Mouse (Mus musculus) small intestine, adult 2 months (tissue): ENCODE measurements around the gene Luc7l2. TPM values are rescaled to one million over a fixed set of nuclear protein-coding genes. Genes with fewer than 3 reads are reported as not detected.

ENCODE experiments used
- H3K27ac ChIP-seq: fragments of 200-500 bp; 2 replicates; pipeline ENCODE4 v1.5.1; 2012; ENCODE audit warnings: low read depth, low read length, control low read depth, inconsistent platforms; ENCODE audit not compliant: insufficient read depth
- H3K27me3 ChIP-seq: fragments of 200-500 bp; 2 replicates; pipeline ENCODE4 v1.6.1; 2012; ENCODE audit warnings: mild to moderate bottlenecking, moderate library complexity, low read length, inconsistent platforms; ENCODE audit not compliant: control insufficient read depth, insufficient read depth
- H3K36me3 ChIP-seq: fragments of 200-500 bp; 2 replicates; pipeline ENCODE4 v1.6.1; 2012; ENCODE audit warnings: mild to moderate bottlenecking, low read length, control low read depth, inconsistent platforms; ENCODE audit not compliant: control insufficient read depth, insufficient read depth
- H3K4me1 ChIP-seq: fragments of 200-500 bp; 2 replicates; pipeline ENCODE4 v1.6.1; 2012; ENCODE audit warnings: low read length, inconsistent platforms, mixed read lengths; ENCODE audit not compliant: control insufficient read depth, insufficient read depth, insufficient read length
- H3K4me3 ChIP-seq: fragments of 200-500 bp; 2 replicates; pipeline ENCODE4 v1.5.1; 2012; ENCODE audit warnings: low read depth, mild to moderate bottlenecking, control low read depth, inconsistent platforms, low read length, moderate library complexity
- CTCF ChIP-seq: fragments of 200-500 bp; IDR thresholded peaks from 2 replicates; pipeline ENCODE4 v1.5.1; 2012; ENCODE audit warnings: low read depth, mild to moderate bottlenecking, control low read depth, inconsistent platforms, low read length, moderate library complexity, mixed read lengths; ENCODE audit not compliant: insufficient replicate concordance, insufficient read length; ENCODE audit errors: extremely low read depth
- POLR2A ChIP-seq: fragments of 200-500 bp; IDR thresholded peaks from 2 replicates; pipeline ENCODE4 v1.6.1; 2012; ENCODE audit warnings: low read depth, mild to moderate bottlenecking, control low read depth, inconsistent platforms, low read length, moderate library complexity
- WGBS: fragments of 180-500 bp; shearing (Covaris S2); methylation state at CpG from one replicate; pipeline ENCODE4 v1.1.7; 2018; 5-methylcytosine and 5-hydroxymethylcytosine counted together
- polyA plus RNA-seq: library from polyadenylated mRNA; depleted of rRNA; stranded (reverse); fragments of >200 nt; gene quantifications from 2 replicates; pipeline ENCODE4 v1.2.3, GENCODE M21; 2012

Luc7l2 gene
- polyA plus RNA-seq, 1 experiment: 14.7 TPM

- TF ChIP-seq CTCF (no peak), POLR2A (peak; percentile 42; the same call in 1 of the 2 replicates)
- Histone ChIP-seq H3K27me3 (no peaks in the 10 kb centered on the region), H3K36me3 (peaks cover 1% of the 10 kb centered on the region), H3K27ac (peak overlapping the region; percentile 96), H3K4me1 (no peaks in the 10 kb centered on the region), H3K4me3 (peak overlapping the region; percentile 71)
- WGBS: 2% methylated on average over 28 of the region's 28 CpGs
Measured at GRCm38 (mm10) chr6:38550250-38551061, 678 bp upstream of the Luc7l2 start.

- under 1% methylated on average over 29 of the region's 32 CpGs for WGBS
- Histone ChIP-seq H3K4me1 (no peaks in the 10 kb centered on the region), H3K27me3 (no peaks in the 10 kb centered on the region), H3K36me3 (peaks cover 5% of the 10 kb centered on the region), H3K27ac (peak overlapping the region; percentile 73), H3K4me3 (peak overlapping the region; percentile 96)
- TF ChIP-seq CTCF (no peak), POLR2A (peak; percentile 51; the same call in 1 of the 2 replicates)
Measured at GRCm38 (mm10) chr6:38551989-38552635, 978 bp downstream of the Luc7l2 start.

DNA sequence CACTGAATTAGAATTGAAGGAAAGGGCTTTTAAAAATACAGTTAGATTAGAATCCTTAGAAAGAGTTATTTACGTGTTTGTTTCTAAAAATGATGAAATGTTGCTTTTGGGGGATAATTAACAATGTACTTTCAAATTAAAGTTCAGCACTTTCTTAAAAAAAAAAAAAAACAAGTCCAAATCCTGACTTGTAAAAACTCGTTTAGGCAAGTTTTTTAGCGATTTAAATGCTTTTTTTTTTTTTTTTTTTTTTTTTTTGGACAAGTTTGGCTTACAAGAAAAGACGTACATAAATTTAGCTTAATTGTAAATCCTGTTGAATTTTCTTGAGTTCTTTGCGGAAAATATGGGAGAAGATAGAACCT lies 1.5 kb downstream of the Luc7l2 start:
- peaks cover 6% of the 10 kb centered on the region for H3K36me3 ChIP-seq
- H3K27ac ChIP-seq: no peak overlapping the region
- 13% methylated on average over 5 of the region's 5 CpGs for WGBS
- no peaks in the 10 kb centered on the region for H3K27me3 ChIP-seq
- TF ChIP-seq CTCF (no peak), POLR2A (no peak)
- no peak overlapping the region for H3K4me3 ChIP-seq
- H3K4me1 ChIP-seq: no peaks in the 10 kb centered on the region

DNA sequence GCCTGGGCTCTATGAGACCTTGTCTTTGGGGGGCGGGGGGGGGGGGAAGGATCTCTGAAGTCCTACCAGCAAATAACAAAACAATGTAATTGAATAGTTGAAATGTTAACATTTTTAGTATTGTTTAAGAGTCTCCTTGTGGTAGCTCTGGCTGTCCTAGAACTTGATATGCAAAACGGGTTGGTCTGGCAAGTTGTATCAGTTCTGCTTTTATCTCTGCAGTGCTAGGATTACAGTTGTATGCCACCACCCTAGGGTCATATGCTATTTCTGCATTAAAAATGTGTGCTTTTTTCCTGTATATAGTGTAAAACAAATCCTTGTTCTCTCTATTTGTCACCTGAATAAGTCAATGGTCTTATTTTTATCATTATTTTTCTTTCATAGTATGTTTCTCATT lies 25.0 kb downstream of the Luc7l2 start:
- H3K27me3 ChIP-seq: no peaks in the 10 kb centered on the region
- no peak overlapping the region for H3K4me3 ChIP-seq
- WGBS: 76% methylated on average over 2 of the region's 2 CpGs
- no peak overlapping the region for H3K27ac ChIP-seq
- H3K4me1 ChIP-seq: no peaks in the 10 kb centered on the region
- no peak for TF ChIP-seq POLR2A
- TF ChIP-seq CTCF: no peak
- H3K36me3 ChIP-seq: peaks cover 28% of the 10 kb centered on the region

- 90% methylated on average over 3 of the region's 3 CpGs for WGBS
- TF ChIP-seq CTCF (no peak), POLR2A (no peak)
- peaks cover 33% of the 10 kb centered on the region for H3K36me3 ChIP-seq
Measured at GRCm38 (mm10) chr6:38580112-38580857, 29.2 kb downstream of the Luc7l2 start.

DNA sequence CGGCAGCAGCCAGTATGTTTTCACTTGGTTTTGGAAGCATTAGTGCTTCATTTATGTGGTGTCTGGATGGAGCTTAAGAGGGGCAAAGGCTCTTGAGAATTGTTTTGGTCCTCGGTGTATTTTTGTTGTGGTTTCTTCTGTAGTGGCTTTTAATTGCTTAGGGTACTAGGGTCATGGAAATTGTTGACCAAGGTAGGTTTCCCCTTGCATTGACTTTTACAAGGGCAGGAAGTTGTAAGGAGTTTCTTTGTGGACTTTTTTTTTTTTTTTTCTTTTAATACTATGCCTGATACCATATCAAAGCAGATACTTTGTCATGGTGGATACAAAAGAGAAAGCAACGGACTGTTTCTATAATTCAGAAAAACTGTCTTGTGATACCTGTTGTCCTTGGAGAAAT lies 30.6 kb downstream of the Luc7l2 start:
- 79% methylated on average over 3 of the region's 3 CpGs for WGBS
- Histone ChIP-seq H3K4me3 (no peak overlapping the region), H3K4me1 (no peaks in the 10 kb centered on the region), H3K36me3 (peaks cover 36% of the 10 kb centered on the region), H3K27ac (no peak overlapping the region), H3K27me3 (no peaks in the 10 kb centered on the region)
- no peak for TF ChIP-seq POLR2A
- TF ChIP-seq CTCF: no peak

More at GRCm38 (mm10) chr6:38580112-38580857, 29.2 kb downstream of the Luc7l2 start:
- no peaks in the 10 kb centered on the region for H3K4me1 ChIP-seq
- no peak overlapping the region for H3K4me3 ChIP-seq
- H3K27ac ChIP-seq: no peak overlapping the region
- no peaks in the 10 kb centered on the region for H3K27me3 ChIP-seq
